Mouse (Mus musculus): Measurements from ENCODE around the gene Capg. TPM values are rescaled to one million over a fixed set of nuclear protein-coding genes. Genes with fewer than 3 reads are reported as not detected.
A peak's percentile ranks its signal among the peaks of the same experiment; 100 is the strongest.

Gene Capg
- total RNA-seq, 2 experiments from 2014 or later: 41.3 to 45.5 TPM

- no peak for DNase-seq
Measured at GRCm38 (mm10) chr6:72607060-72607459, 62.9 kb downstream of the Capg start.

DNA sequence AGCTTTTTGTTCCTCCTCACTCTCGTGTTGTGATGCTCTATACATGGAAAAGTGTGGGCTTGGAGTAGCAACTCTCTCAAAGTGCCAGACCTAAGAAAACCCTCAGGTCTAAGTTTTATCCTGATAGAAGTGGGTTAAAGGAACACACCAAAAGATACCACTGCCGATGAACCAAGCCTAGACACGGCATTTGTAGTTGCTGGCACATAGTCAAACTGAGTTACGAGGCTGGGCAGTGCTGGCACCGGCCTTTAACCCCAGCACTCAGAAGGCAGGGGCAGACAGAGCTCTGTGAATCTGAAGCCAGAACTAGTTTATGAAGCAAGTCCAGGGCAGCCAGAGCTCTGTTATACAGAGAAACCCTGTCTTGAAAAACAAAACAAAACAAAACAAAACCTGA lies 63.5 kb downstream of the Capg start:
- peak in 1 of 2 experiments; percentile 56 for DNase-seq

GRCm38 (mm10) chr6:72608662-72609184 lies 64.5 kb downstream of the Capg start:
- no peak for DNase-seq

GRCm38 (mm10) chr6:72610261-72610660 lies 66.1 kb downstream of the Capg start:
- DNase-seq: peak in 1 of 2 experiments; percentile 60

Other genes starting within 250 kb of the Capg start
- not detected for gene Sftpb, start 239.8 kb upstream of the Capg start, total RNA-seq (2021)
- 10 to 100 TPM; 29.5 to 35.1 TPM for gene Usp39, start 199.2 kb upstream of the Capg start, total RNA-seq (2021)
- gene 0610030E20Rik, start 197.1 kb upstream of the Capg start, total RNA-seq (2021): 10 to 100 TPM; 24.1 to 30.5 TPM
- 10 to 100 TPM; 19.5 to 22.5 TPM for gene Tmem150a, start 188.9 kb upstream of the Capg start, total RNA-seq (2021)
- gene Rnf181, start 177.4 kb upstream of the Capg start, total RNA-seq (2021): 100 to 1,000 TPM; 258 to 471 TPM
- gene Vamp5, start 163.9 kb upstream of the Capg start, total RNA-seq (2021): 10 to 100 TPM; 35.1 to 38.5 TPM
- gene Vamp8, start 153.7 kb upstream of the Capg start, total RNA-seq (2021): 100 to 1,000 TPM; 104 to 156 TPM
- 10 to 100 TPM; 49.4 to 69.6 TPM for gene Ggcx, start 130.1 kb upstream of the Capg start, total RNA-seq (2021)
- 100 to 1,000 TPM; 227 to 350 TPM for gene Mat2a, start 104.8 kb upstream of the Capg start, total RNA-seq (2021)
- gene Sh2d6, start 22.7 kb upstream of the Capg start, total RNA-seq (2021): under 1 TPM in 1 of 2 experiments, not detected in 1; 0.40 TPM
- gene Elmod3, start 54.0 kb downstream of the Capg start, total RNA-seq (2021): 10 to 100 TPM; 16.0 to 17.4 TPM
- gene Retsat, start 54.1 kb downstream of the Capg start, total RNA-seq (2021): 100 to 1,000 TPM; 295 to 376 TPM
- 100 to 1,000 TPM; 222 to 238 TPM for gene Tgoln1, start 72.6 kb downstream of the Capg start, total RNA-seq (2021)
- gene Tcf7l1, start 244.9 kb downstream of the Capg start, total RNA-seq (2021): 10 to 100 TPM; 12.3 to 14.7 TPM

Measured in adrenal gland, postnatal 36 days (tissue).